Mouse (Mus musculus): ENCODE measurements at regions not wholly inside any gene's neighbourhood (a gene's known extent, or its start where the extent isn't known, plus 50 kb on each side); places are given as distances from the start of the nearest gene placed in this dataset.

DNA sequence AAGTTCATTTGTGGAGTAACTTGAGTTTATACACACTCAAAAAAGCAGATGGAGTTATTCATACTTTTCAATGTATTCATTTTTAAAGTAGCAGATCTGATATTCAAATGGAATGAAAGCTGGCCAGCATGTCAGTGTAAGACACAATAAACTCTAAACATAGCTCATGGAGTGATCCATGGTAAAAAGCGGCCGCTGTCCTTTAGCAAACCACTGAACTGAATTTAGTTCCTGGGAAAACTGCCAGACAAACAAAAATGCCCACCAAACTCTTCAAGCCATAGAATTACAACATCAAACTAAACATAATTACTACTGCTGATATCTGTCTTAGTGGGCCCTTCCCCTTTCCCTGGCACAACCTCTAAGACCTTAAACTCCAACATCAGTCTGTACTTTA is 425.0 kb downstream of the Pcdh10 start:
- peak; percentile 1 for DNase-seq (ENCODE audit: low read depth, low spot score)
